Mouse (Mus musculus): Measurements from ENCODE around the gene Clca2.

The Clca2 gene

DNA sequence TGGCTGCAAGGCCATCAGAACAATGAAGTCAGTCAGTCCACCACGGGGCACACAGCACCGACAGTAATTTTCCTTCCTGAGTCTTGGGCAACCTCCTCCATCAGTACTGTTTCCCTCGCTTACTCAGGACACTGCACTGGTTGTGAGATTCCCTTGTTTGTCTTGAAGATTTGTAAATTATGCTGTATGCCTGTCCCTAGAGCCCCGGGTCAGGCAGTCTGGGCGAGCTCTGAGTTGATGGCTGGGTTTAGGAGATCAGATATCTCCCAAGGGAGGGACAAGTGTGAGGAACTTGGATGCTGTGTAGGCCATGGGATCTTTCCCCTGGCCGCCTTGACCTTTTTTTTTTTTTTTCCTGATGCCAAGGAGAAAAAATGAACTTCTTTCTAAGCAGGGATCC, at the start of gene Clca2:
TSS of gene Clca2 (minus strand) at position 153 of the 400 bp plus-strand sequence.
- DNase-seq, result no peak

DNA sequence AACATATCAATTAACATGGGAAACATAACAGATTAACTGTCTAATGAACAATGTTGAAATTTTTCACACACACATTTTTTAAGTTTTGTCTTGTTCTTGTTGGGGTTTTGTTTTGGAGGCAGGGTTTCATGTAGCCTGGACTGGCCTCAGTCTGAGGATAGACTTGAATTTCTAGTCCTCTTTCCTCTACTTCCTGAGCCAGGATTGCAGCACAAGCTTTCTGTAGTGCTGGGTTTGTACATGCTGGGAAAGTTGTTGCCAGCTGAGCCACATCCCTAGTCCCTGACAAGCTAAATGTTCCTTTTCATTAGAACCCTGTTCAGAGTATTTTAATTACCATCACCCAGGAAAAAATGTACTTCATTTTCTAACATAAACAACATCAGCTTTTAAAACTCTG, 48.7 kb upstream of the Clca2 start:
- no peak for DNase-seq

DNA sequence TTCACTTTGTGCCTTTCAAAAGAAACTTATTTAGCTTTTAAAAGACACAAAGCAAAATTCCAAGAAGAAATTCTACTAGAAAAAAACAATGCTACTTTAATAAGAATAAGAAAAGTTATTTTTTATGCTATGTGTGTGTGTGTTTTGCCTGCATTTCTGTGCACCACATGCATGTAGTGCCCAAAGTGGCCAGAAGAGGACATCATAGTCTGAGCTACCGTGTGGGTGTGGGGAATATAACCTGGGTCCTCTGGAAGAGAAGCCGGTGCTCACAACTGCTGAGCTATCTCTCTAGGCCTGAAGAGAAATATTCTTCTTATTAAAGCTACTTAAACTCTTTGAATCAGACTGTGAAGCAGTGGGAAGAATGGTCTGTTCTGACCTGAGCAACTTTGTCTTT, 48.2 kb upstream of the Clca2 start:
- DNase-seq, result no peak

DNA sequence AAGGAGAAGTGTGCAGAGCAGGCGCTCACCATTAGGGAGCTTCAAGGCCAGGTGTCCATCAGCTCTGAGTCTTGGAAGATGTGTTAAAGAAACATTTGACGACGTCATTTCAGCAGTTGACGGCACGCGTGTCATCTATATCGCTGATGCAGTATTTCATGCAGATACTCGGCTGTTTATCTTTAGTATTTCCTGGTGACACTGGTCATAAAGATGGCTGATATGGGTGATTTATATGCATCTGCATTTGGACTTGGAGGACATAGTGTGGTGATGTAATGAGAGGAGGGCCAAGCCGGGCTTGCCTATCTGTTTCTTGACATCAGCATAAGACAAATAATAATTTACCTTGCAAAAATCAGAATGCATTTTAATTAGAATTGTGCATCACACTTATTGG, 47.6 kb upstream of the Clca2 start:
- no peak for DNase-seq

DNA sequence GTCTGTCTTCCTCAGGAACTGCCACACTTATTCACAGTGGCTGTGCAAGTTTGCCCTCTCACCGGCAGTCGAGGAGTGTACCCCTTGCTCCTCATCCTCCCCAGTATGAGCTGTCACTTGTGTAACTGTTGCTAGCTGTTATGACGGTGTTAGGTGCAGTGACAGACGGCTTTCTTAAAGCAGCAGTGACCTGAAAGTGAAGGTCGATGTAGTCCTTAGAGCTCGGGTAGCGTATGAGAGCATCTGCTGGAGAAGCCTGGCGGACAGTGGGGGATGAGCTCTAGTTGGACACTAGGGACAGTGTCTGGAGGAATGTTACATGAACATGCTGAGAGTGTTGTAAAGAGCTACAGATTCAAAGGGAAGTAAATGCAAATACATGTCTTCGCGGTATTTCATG, 44.6 kb upstream of the Clca2 start:
- no peak for DNase-seq

DNA sequence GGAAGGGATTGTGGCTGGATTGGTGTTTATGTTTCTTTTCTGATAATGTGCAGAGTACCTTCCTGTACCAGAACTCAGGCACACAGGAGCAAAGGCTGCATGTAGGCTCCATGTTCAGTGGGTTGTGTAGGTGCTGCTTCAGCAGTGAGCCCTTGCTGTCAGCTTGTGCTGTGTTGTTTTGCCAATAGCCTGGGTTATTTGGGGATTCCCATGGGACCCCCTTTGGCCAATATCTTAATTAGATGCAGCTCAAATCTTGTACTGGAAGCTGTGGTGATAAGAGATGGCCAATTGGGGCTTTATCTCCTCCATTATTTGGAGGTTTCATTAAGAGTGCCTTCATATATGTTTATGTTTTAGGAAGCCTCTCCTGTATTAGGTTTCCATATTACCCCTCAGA, 43.7 kb upstream of the Clca2 start:
- no peak for DNase-seq

DNA sequence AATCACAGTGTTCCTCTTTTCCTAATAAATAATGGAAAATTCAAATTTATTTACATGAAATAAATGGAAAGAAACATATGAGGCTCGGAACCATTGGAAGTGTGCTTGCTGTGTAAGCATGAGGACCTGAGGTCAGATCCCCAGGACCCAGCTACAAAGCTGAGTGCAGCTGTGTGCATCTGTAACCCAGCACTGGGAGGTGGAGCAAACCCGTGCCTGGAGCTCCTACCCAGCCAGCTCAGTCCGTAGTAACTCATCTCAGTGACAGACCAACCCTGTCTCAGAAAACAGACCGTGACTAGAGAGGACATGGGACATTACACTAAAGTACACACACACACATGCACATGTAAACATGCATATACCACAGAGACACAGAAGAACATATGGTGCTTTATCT, 41.0 kb upstream of the Clca2 start:
- no peak for DNase-seq

DNA sequence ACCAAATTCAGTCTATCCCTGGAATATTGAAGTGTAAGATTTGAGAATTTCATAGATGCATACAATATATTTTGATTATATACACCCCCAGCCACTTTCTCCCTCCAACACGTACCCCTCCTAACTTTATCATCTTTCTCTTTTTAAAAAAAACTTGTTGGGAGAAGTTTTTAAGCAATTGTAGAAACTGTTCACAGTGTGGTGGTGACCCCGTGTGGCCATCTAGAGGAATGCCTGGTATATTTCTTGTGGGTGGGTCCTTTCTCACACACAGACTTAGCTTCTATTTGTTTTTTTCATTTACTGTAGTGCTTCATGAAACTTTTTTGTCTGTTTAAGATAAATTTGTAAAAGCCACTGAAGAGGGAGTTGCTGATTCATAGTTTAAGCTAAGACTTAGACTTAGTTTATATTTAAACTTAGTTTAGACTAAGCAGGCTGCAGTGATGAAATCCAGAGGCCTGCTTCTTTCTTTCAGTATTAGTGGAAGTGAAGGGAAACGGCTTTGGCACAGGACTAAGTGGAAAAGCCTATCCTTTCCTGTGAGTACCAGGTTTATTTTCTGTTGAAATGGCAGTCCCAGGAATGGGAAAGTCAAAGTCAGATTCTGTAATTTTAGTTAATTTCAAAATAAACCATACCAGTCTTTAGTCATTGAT, 32.1 kb upstream of the Clca2 start:
- DNase-seq, result peak; percentile 70

DNA sequence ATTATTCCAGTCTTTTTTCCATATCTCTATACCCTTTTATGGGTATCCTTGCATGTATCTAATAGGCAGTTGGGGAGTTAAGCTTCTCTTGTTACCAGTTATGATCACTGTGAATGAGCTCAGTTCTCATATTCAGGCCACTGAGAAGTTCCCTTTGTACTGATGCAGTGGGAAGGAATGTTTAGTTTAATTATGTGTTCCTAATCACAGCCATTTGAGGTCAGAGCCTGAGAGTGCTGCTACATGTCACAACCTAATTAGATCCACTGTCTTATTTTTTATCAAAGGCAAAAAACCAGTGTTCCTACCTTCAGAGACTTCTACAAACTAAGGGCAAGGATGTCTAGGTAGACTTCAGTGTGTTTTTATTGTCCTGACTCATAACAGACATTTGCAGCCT, 30.1 kb upstream of the Clca2 start:
- no peak for DNase-seq

DNA sequence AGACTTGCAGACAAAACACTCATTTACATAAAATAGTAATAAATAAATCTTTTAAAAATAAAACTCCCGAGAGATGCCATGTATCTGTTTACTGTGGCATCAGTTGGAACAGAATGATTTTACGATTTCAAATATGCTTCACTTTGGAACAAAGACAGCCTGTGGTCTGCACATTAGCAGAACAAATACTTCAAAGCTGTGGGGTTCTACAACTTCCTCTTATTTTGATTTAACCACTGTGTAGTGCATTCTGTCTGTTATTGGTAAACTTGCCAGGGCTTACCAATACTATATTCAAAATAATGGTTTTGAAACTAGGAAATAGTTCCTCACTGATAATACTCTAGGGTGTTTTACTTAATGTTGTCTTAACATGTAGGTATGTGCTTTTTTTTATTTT, 27.4 kb upstream of the Clca2 start:
- no peak for DNase-seq

DNA sequence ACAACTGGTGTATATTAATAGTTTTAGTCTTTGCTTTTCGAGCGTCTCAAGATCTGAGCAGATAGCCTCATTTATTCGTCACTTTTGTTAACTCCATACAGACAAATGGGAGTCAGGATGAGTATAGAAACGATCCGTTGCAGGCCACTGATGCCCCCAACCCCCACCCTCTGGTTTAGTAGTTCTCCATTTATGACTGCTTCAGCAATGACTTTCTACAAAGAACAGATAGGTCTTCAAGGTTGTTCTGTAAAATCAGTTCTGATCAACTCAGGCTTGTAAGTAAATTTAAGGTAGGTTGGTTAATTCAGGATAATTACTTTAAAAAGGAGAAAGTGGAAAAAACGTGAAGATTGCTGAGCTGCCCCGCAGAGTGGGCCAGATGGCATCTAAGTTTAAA, 20.2 kb upstream of the Clca2 start:
- DNase-seq, result no peak

DNA sequence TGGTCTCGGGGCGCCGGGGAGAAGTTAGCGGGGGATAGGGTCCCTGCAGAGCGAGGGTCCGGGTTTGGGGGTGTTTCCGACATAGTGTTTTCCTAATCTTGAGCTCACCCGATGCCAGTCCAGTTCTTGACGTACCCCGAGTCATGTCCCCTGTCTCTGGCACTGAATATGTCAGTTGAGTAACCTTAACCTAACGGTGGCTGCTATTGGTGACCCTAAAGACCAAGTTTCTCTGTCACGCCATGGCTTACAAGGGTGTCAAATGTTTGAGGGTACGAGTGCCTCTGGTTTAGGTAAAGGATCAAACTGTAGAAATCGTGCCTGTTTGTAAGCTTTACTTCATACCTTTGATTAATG, 19.7 kb upstream of the Clca2 start:
- DNase-seq, result no peak

DNA sequence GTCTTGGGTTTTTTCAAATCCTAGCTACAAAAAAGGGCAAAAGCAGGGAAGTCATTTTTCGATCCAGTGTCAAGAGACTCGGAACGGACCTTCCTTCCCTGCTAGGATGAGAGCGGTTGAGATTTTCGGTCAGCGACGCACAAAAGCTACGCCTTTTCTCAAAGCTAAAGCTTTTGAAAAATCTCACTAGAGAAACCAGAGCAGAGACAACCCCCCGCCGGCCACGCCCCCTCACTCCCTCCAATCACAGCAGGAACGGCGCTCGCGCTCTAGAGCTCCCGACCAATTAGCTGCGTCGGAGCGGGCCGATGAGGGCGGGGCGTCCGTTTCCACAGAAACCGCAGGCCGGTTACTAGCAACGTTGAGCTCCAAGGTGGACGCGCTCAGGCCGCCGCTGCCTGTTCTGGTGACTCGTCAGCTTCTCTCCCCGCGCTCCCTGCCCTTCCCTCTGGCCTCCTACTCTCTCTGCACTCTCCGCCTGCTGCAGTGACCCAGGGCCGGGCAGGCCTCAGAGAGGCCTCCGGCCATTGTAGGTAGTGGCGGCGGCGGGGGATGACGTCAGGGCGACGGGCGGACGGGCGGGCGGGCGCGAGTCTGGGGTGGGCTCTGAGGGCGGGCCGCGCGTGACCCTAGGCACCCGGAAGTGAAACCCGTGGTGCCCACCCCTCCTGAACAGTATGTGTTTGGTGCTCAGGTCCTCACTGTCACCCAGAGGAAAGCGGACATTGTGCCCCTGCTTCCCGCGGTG, 19.2 kb upstream of the Clca2 start, which contains the start of gene Odf2l:
TSS of gene Odf2l (plus strand) at position 335 of the 748 bp plus-strand sequence.
- peak; percentile 99 for DNase-seq

DNA sequence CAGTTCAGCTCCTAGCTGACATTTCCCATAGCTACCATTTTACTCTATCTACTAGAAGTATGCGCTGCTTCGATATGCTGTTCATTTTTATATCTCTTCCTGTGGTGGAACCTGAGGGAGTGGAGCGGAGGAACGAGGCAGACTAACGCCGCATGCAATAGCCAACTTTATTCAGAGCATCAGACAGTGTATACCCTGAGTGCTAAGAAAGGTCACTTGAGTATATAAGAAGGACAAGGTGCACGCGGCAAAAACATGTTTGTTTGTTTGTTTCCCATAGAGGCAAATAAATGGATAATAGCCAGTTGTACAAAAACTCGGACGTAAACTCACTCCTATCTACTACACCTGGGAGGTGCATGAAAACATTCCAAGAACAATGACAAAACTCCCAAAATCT, 18.4 kb upstream of the Clca2 start:
- DNase-seq, result no peak

DNA sequence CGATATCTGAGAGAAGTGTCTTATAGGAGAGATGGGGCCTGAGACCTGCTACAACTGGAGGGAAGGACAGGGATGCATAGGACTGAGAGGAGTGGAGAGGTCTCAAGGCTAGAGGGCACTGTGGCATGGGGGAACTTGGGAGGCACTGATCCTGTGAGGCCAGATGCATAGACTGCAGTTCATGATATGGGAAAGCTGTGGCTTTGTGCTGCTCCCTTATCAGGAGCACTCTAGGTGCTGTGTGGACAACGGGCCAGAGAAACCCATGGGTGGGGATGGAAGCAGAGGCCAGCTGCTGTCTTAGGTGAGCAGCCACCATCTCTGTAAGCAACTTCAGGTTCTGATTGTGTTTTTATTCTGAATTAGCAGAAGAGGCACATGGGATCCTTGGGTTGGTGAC, 15.9 kb upstream of the Clca2 start:
- DNase-seq, result no peak

DNA sequence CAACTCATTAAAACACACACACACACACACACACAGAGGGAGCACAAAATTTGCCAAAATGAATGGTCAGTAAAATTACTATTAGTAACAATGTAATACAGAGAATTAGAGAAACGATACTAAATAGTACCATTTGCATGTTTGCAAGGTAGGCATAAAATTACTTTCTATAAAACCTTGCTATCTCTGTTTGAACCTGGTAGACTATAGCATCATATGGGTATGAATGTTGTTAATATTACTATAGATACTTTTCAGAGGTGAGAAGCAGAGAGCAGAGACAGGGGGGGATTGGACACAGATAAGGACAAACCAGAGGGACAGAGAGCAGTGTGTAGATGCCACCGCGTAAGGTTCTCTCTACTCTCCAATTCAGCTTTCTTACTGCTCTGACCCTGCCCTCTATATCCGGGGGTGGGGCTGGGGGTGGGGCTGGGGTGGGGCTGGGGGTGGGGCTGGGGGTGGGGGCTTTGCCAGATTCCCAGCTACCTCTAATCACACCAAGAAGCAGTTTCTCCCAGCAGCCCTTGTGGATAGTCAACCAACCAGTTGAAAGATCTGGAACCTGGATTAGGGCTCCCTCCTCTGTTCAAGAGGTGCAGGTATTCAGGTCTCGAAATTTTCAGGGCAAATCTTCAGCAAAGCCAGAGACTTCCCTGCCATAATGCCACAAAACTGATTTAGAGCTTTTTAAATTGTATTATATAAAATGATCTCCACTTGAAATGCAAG, 6.7 kb upstream of the Clca2 start:
- DNase-seq, result no peak

DNA sequence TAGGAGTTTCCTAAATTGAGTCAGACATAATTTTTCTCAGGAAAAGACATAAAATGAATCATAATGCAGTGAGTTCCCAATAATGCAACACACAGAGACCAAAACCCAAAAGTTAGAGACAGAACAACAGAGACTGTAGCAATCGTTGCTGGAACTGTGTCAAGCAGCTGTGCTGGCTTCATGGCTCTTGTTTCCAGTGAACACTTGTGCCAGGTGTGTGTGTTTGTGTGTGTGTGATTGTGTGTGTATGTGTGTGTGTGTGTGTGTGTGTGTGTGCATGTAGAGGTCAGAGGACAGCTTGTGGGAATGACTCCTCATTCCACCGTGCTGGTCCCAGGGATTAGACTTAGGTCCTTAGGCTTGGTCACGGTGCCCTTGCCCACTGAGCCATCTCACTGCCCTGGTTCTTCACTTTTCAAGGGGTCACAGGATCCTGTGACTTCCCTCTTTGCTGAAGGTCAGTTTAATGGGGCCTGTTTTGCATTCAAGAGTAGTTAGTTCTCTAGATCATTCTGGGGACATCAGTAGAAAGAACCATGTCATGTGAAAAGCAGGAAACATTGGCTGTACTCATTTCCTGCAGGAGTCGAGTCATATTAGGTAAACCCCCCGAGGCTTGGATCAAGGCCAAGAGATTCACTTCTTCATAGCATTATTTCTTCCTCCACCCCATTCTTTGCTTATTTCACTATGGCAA, 6.0 kb upstream of the Clca2 start:
- DNase-seq, result peak; percentile 51

DNA sequence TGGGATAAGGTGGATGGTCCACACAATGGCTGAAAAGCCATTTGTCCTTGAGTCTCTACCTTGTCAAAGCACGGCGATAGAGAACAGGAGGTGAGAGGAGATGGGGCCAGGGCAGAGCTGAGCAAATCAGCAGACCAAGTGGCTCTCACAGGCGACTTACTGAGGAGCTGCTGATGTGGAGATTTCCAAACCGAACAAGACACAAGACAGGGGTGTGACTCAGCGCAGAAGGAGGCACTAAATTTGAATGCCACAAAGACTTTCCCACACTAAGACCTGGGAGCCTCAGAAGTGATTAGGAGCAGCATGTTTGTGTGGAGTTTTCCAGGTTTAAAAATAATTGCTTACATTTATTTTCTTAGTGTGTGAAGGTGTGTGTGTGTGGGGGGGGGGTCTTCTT, 4.5 kb upstream of the Clca2 start:
- no peak for DNase-seq

DNA sequence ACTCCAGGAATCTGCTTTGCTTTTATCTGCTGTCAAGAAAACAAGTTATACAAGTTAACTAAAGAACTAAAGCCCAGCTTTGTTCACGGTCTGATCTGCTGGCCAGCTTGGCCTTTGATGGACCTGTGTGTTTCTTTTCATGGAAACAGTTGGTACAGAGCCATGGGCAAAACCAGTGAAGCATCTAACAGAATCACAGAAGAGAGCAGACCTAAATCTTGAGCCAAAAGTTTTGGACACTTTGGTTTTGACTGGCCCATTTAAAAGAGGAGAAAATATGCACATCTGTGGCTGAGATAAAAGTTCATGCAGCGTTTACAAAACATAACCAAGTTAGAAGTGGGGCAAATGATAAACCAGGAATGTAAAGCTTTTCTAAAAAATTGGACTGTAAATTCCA, 4.1 kb upstream of the Clca2 start:
- DNase-seq, result no peak

DNA sequence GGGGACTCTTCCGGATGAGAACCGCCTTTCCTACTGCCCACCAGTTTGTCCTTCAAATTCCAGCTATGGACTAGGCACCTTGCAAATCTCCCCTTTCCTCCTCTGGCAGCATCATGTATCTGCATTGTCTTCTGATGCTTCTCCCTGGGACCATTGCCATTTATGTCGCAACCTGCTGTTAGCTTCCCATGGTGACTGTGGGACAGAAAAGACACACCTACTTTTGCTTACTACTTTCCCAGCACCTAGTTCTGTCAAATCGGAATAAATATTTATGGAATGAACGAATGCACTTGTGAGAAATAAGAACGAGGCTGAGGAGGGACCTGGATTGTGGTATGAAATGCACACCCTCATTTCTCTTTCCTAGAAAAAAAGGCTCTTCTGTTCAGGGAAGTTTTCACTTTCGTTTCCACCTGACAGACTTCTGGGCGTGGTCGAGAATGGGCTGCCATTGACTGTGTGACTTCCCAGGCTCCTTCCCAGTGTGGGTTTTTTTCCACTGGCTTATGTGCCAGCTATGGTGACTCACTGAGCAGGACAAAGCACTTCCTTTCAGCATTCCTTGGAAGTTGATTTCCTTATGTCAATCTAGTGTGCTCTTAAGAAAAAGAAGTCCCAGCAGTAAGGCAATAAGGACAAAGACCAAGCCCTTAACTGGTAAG, 2.8 kb upstream of the Clca2 start:
- peak; percentile 60 for DNase-seq

DNA sequence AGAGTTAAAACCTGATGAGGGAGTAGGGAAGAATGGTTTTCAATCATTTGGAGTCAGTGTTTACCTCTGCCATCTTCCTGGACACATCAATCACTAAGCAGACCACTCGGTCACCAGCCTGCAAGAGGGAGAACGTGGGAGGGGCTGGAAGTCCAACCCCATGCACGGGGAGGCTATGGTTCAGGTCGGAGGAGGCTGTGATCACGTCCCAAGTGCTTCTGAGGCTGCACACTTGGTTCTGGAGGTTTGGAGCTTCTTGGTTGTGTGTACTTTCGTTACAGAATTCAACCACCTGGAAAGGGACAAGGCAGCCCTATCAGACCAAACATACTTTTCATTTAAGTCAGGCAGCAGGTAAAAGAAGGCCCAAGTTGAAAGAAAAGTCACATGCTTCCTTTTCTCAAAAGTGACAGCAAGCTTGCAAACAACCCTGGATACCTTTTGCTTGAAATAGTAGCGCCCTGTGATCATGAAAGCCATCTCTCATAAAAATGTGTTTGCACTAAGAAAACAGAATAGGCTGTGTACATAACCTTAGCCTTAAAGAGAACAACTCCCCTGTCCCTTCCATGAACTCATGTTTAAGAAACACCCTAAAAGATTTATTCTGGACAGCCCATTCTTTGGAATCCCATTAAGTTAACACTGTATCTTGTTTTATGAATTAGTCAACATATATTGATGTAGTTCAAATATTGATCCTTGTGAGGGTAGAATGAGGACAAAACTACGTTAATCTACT, 11.2 kb downstream of the Clca2 start:
- DNase-seq, result no peak

DNA sequence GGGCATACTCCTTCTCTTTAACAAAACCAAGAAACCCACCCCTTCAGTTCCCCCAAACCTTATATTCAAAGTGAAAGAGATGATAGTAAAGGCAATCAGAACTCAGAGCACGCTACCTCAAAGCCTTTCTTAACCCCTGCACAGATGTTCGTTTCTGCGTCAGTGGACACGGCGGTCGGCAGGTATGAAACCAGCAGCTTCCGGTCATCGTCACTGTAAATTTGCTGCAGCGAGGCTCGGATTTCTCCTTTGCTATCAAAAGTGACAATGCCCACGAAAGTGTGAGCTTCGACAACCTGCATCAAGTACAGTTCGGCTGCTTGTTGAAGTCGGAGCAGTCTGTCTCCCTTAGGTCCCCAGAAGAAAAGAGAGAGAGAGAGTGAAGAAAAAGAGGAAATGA, 13.1 kb downstream of the Clca2 start:
- no peak for DNase-seq

Data from kidney, postnatal 10 days (tissue).